Mouse (Mus musculus) WW6 (cell line): ENCODE data around the gene Hnrnph3.
"Not testable (repeated sequence)": the region's sequence is repeated elsewhere in the genome, so short reads cannot be mapped to it uniquely, and the experiment has no call there.

Source experiments
- DNase-seq: peaks from one replicate; pipeline ENCODE4 v3.0.0-alpha.2; 2013; ENCODE audit warnings: low read depth, low spot score

Hnrnph3 gene

GRCm38 (mm10) chr10:63023749-63024579 is at the start of gene Hnrnph3, which contains the start of gene Pbld2:
Gene Hnrnph3 (minus strand): TSS chr10:63024217.
Gene Pbld2 (plus strand): TSS chr10:63024315.
- peak; percentile 95 for DNase-seq

GRCm38 (mm10) chr10:63065988-63066387 is 42.0 kb upstream of the Hnrnph3 start:
- DNase-seq = no peak

DNA sequence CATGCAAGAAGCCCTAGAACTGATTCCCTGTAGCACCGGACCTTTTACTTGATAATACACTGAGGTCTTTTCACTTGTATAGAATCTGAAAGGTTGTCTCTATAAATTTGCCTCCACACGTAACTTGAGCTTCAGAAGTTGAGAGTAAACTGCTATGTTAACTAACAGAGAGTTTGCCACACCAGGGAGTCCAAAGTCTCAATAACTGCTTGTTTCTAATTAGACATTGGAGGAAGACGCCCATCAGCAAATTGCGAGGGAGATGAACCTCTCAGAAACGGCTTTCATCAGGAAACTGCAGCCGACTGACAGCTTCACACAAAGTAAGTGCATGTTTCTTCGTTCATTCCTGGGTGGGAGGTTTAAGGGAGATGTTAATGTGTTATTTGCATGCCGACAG is 41.5 kb upstream of the Hnrnph3 start:
- no peak for DNase-seq

- DNase-seq = no peak
Observed at GRCm38 (mm10) chr10:63064516-63064915, 40.5 kb upstream of the Hnrnph3 start.

DNA sequence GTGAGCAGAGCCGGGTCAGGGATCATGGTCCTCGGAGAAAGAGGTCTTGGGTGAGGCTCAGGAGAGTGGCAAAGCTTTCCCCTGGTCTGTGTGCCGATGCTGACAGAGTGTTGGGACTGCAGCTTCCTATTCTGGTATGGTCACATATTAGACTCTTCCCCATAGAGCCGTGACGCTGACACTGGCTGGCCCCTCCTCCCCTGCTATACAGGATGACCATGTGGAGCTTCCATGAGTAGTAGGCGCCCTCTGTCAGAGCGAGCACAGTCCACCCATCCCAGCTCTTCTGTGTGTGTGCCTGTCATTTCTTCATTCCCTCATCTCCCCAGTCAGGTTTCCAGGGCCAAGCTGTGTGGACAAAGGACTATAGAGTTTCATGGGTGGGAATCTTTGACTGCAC is 39.3 kb upstream of the Hnrnph3 start:
- no peak for DNase-seq

- no peak for DNase-seq
Observed at GRCm38 (mm10) chr10:63062696-63063095, 38.7 kb upstream of the Hnrnph3 start.

DNA sequence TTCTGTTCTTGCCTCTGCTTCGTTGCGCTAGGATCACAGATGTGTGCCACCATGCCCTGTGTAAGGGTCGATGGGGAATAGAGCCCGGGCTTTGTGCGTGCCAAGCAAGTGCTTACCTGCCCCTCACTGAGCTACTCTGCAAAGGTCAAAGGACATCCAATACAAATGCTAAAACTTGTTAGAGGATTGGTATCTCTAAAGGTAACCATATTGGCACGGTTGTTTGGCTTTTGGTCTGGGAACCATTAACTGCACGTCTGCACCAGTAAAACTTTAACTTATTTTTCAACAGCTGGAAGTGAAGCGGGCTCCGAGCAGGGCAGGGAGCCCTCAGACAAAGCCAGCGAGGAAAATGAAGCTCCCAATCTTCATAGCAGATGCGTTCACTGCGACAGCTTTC is 37.2 kb upstream of the Hnrnph3 start:
- DNase-seq = no peak

DNA sequence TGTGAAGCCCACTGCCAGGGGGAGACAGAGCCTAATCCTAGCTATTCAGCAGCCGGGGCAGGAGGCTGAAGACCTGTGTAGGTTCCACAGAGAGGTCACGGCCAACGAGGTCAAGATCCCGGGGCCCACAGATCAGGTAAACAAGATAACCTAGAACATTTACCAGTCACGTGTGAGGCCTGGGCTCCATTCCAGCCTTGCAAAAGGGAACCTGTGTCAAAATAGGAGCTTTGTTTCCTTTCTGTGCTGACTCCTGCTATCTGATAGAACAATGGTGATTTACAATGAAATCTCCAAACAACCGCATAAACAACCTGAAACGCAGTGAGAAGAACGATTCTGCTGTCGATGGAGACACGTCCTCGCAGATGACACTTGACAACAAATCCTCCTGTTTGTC is 36.4 kb upstream of the Hnrnph3 start:
- no peak for DNase-seq

DNA sequence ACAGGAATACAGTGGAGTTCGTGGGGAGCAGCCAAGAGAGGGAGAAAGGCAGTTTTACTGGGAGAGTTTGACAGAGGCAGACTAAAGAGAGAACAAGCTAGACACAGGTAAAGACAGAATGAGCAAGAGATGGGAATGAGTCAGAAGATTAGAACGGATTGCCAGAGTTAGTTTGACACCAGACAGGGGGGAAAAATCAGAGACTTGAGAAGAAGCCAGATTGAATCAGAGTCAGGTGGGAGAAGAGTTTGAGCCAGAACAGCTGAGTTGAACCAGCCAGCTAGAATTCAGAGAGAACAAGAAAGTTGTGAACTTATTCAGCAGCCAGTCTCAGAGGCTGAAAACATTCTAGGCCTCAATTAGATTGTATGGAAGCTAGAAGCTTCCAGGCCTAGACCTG is 35.8 kb upstream of the Hnrnph3 start, which contains the start of gene Pbld1:
Pbld1 (plus strand) TSS at position 301 of the 400 bp plus-strand sequence.
- no peak for DNase-seq

DNA sequence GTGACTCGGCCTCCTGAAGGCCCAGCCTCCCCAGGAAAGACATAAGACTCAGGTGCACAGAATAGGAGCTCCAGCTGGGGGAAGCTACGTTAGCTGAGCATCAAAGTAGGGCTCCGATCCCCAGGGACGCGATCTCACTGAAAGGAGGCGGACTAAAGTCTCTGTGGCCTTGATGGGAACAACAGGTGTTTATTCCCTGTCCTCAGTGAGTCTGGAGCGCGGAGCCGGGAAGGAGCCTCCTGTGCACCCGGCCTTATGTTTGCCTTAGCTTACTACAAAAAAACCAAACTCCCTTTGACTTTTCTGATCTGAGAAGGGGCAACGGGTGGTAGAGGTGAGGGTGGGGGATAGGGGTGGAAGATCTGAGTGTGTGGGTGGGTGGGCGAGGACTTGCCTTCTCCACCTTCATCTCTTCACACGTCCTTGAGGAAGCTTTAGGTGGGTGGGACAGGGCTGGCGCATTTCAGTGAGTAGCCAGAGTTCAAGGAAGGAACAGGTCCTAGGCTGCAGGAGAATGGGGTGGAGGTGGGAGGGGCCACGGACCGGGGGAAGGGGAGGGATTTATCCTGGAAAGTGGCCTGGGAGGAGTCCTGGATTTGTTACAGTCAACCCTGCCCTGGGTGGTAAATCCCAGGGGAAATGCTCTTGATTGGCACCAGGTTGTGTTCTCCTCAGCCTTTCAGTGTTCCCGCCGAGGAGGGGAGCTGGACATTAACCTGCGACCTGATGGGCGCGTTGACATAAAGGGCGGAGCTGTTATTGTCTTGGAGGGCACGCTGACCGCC is 33.1 kb upstream of the Hnrnph3 start:
- DNase-seq = peak; percentile 52

- no peak for DNase-seq
Observed at GRCm38 (mm10) chr10:63054586-63054985, 30.6 kb upstream of the Hnrnph3 start.

- not testable (repeated sequence) for DNase-seq
Observed at GRCm38 (mm10) chr10:63054071-63054470, 30.1 kb upstream of the Hnrnph3 start.

- no peak for DNase-seq
Observed at GRCm38 (mm10) chr10:63053007-63053406, 29.0 kb upstream of the Hnrnph3 start.

GRCm38 (mm10) chr10:63052011-63052410 is 28.0 kb upstream of the Hnrnph3 start:
- DNase-seq = no peak

- no peak for DNase-seq
Observed at GRCm38 (mm10) chr10:63051267-63051666, 27.2 kb upstream of the Hnrnph3 start.

GRCm38 (mm10) chr10:63049106-63049505 is 25.1 kb upstream of the Hnrnph3 start:
- DNase-seq = no peak

DNA sequence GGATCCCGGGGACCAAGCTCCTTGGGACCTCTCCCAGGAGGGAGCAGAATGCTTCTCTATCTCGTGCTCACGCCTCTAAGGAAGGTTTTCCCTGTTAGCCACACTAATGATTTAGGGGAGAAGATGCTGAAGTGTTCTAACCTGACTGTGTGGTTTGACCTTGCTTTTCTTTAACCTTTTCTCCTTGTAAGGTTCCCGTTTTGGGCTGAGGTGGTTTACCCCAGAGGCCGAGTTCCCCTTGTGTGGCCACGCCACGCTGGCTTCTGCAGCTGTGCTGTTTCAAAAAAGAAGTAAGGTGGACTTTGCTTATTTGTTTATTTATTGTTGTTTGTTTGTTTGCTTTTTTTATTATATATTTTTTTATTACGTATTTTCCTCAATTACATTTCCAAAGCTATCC is 23.7 kb upstream of the Hnrnph3 start:
- no peak for DNase-seq

- no peak for DNase-seq
Observed at GRCm38 (mm10) chr10:63043154-63043553, 19.1 kb upstream of the Hnrnph3 start.

DNA sequence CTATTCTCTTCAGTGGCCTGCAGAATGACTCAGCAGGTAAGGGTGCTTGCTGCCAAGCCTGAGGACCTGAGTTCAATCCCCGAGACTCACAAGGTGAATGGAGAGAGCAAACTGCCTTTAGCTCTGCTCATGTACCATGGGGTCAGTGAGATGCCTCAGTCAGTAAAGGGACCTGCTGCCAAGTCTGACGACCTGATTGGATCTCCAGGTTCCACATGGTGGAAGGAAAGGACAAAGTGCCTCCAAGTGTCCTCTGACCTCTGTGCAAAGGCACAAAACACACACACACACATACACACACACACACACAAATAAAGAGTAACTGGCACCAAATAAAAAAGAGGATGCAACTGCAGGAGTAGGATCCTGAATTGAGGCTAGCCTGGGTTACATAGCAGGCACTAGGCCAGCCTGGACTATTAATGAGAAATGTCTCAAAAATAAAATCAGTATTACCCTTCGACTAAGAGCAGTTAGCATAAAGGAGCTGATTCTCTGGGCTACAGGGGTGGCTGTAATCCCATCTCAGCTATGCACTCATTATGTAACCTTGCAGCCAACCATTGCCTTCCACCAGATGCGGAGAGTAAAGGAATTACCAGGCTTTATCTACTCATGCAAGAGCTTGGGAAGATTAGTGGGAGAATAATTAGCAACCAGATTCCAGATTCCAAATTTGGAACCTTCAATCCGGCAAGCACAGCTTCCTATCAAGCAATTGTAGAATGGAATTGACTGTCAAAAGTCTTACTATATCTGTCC is 16.0 kb upstream of the Hnrnph3 start:
- DNase-seq = no peak

DNA sequence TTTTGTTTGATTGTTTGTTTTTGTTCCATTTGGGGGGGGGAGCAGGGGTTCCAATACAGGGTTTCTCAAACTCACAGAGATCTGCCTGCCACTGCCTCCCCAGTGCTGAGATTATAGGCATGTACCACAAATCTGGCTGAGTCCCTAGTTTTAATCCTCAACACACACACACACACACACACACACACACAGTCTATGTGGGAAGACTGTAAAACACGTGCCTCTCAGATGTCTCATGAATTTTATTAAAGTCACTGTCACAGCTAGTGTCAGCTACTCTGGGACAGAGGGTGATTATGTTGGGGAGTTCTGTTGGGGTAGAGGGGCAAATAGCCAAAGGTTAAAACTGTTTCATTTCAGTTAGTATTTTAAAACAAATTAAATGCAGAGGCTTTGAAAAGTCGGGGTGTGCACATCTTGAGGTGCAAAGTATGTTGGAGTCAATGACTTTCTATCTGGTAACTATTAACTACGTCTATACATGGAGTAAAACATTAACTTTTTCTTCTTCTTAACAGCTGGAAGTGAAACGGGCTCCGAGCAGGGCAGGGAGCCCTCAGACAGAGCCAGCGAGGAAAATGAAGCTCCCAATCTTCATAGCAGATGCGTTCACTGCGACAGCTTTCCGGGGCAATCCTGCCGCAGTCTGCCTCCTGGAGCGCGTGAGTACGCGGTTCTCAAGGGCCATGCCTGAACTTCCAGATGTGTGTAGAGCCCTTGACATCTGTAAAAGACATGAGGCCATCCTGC is 14.7 kb upstream of the Hnrnph3 start:
- no peak for DNase-seq

GRCm38 (mm10) chr10:63032956-63033355 is 8.9 kb upstream of the Hnrnph3 start:
- DNase-seq = no peak
